Mouse (Mus musculus): Measurements from ENCODE around the gene Uqcc1. TPM values are rescaled to one million over a fixed set of nuclear protein-coding genes. Genes with fewer than 3 reads are reported as not detected.

The Uqcc1 gene
- total and polyA plus RNA-seq, 3 experiments: 35.3 to 55.2 (median 49.8) TPM

- Histone ChIP-seq H3K4me1 (ENCODE audit: control insufficient read depth in 1 of 2, insufficient read depth in 2 of 2) (peaks cover 0 to 9% of the 10 kb centered on the region in 2 experiments; a peak in 2 of 4 replicates), H3K4me2 (ENCODE audit: insufficient read depth, low read depth, poor library complexity, severe bottlenecking) (no peak overlapping the region), H3K36me3 (replicated peaks in 1 of 2; ENCODE audit: control insufficient read depth in 1 of 2, insufficient read depth in 1 of 2, low read length in 1 of 2) (no peaks in the 10 kb centered on the region), H3K9me3 (replicated peaks; ENCODE audit: low read length) (no peaks in the 10 kb centered on the region), H3K27ac (ENCODE audit: insufficient read depth, low read depth) (no peak overlapping the region), H3K9ac (ENCODE audit: insufficient read depth, low read depth) (no peak overlapping the region), H3K79me2 (replicated peaks; ENCODE audit: control insufficient read depth, extremely low read depth, insufficient read depth, poor library complexity, severe bottlenecking) (no peaks in the 10 kb centered on the region), H3K4me3 (replicated peaks in 1 of 3; ENCODE audit: low read depth in 2 of 3, low read length in 2 of 3, poor library complexity in 1 of 3) (no peak overlapping the region), H3K27me3 (replicated peaks) (peaks cover 32% of the 10 kb centered on the region)
- dilution Hi-C loops (cut with MboI; ENCODE audit: extremely low pct_ligation_motif_present, extremely low pct_unique_long_range_greater_than_20kb, low sequenced_read_pairs): no loop called here
- no peak for DNase-seq (ENCODE audit: extremely low read depth)
- in situ Hi-C loops (cut with MboI; ENCODE audit: low pct_ligation_motif_present, low pct_unique_long_range_greater_than_20kb, low sequenced_read_pairs): no loop called here
- TF ChIP-seq JUN (IDR thresholded peaks at IDR 0.05; ENCODE audit: insufficient read depth, low read depth, low read length) (no peak), MAFK (IDR thresholded peaks at IDR 0.05; ENCODE audit: insufficient replicate concordance, low read length) (no peak), SMC3 (IDR thresholded peaks at IDR 0.05; ENCODE audit: low read depth, low read length) (no peak), USF2 (conservative IDR thresholded peaks at IDR 0.05; ENCODE audit: low read depth, low read length) (no peak), ZMIZ1 (IDR thresholded peaks at IDR 0.05; ENCODE audit: low read depth, low read length) (no peak), MYC (IDR thresholded peaks at IDR 0.05; ENCODE audit: low read depth, low read length) (no peak), ZKSCAN1 (IDR thresholded peaks at IDR 0.05; ENCODE audit: borderline replicate concordance, low read depth, low read length) (no peak)
Observed at GRCm38 (mm10) chr2:155809620-155810019, 120.5 kb downstream of the Uqcc1 start.

DNA sequence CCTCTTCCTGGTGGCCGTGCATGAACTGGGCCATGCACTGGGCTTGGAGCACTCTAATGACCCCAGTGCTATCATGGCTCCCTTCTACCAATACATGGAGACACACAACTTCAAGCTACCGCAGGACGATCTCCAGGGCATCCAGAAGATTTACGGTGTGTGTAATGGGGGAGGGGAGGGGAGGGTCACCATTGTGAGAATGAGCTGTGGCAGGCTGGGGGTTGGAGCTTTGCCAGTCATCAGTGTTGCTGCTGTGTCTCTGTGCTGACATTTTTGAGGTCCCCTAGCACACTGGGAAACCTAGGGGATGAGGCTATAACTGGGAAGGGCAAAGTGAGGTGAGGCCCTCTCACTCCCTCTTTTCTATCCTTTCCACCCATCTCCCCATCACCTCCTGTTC is 122.7 kb downstream of the Uqcc1 start:
- Histone ChIP-seq H3K4me2 (ENCODE audit: insufficient read depth, low read depth, poor library complexity, severe bottlenecking) (no peak overlapping the region), H3K36me3 (replicated peaks in 1 of 2; ENCODE audit: control insufficient read depth in 1 of 2, insufficient read depth in 1 of 2, low read length in 1 of 2) (no peaks in the 10 kb centered on the region), H3K9me3 (replicated peaks; ENCODE audit: low read length) (no peaks in the 10 kb centered on the region), H3K9ac (ENCODE audit: insufficient read depth, low read depth) (no peak overlapping the region), H3K79me2 (replicated peaks; ENCODE audit: control insufficient read depth, extremely low read depth, insufficient read depth, poor library complexity, severe bottlenecking) (no peaks in the 10 kb centered on the region), H3K4me1 (ENCODE audit: control insufficient read depth in 1 of 2, insufficient read depth in 2 of 2) (peaks cover 0 to 9% of the 10 kb centered on the region in 2 experiments; a peak in 2 of 4 replicates), H3K27ac (ENCODE audit: insufficient read depth, low read depth) (no peak overlapping the region), H3K4me3 (replicated peaks in 1 of 3; ENCODE audit: low read depth in 2 of 3, low read length in 2 of 3, poor library complexity in 1 of 3) (no peak overlapping the region), H3K27me3 (replicated peaks) (peaks cover 41% of the 10 kb centered on the region)
- in situ Hi-C loops (cut with MboI; ENCODE audit: low pct_ligation_motif_present, low pct_unique_long_range_greater_than_20kb, low sequenced_read_pairs) (no loop called here), dilution Hi-C loops (cut with MboI; ENCODE audit: extremely low pct_ligation_motif_present, extremely low pct_unique_long_range_greater_than_20kb, low sequenced_read_pairs) (no loop called here)
- TF ChIP-seq JUND (conservative IDR thresholded peaks at IDR 0.05; ENCODE audit: low read depth, low read length): no peak
- TF ChIP-seq POLR2A (IDR thresholded peaks at IDR 0.05; ENCODE audit: low read depth, low read length): no peak
- TF ChIP-seq ZC3H11A (IDR thresholded peaks at IDR 0.05; ENCODE audit: low read depth, low read length): no peak
- TF ChIP-seq MEF2A (IDR thresholded peaks at IDR 0.05; ENCODE audit: borderline replicate concordance, low read depth, low read length): no peak
- DNase-seq (ENCODE audit: extremely low read depth): no peak

- no peak overlapping the region for H3K4me2 ChIP-seq (ENCODE audit: insufficient read depth, low read depth, poor library complexity, severe bottlenecking)
- DNase-seq (ENCODE audit: extremely low read depth): no peak
- H3K27ac ChIP-seq (ENCODE audit: insufficient read depth, low read depth): no peak overlapping the region
- in situ Hi-C loops (cut with MboI; ENCODE audit: low pct_ligation_motif_present, low pct_unique_long_range_greater_than_20kb, low sequenced_read_pairs): no loop called here
- dilution Hi-C loops (cut with MboI; ENCODE audit: extremely low pct_ligation_motif_present, extremely low pct_unique_long_range_greater_than_20kb, low sequenced_read_pairs): no loop called here
- H3K4me1 ChIP-seq (ENCODE audit: control insufficient read depth in 1 of 2, insufficient read depth in 2 of 2): peaks cover 0 to under 1% of the 10 kb centered on the region in 2 experiments; a peak in 1 of 4 replicates
- H3K36me3 ChIP-seq (replicated peaks in 1 of 2; ENCODE audit: control insufficient read depth in 1 of 2, insufficient read depth in 1 of 2, low read length in 1 of 2): no peaks in the 10 kb centered on the region
- peaks cover 46% of the 10 kb centered on the region for H3K27me3 ChIP-seq (replicated peaks)
- H3K4me3 ChIP-seq (replicated peaks in 1 of 3; ENCODE audit: low read depth in 2 of 3, low read length in 2 of 3, poor library complexity in 1 of 3): no peak overlapping the region
- H3K9me3 ChIP-seq (replicated peaks; ENCODE audit: low read length): no peaks in the 10 kb centered on the region
- TF ChIP-seq E2F4 (IDR thresholded peaks at IDR 0.05; ENCODE audit: insufficient replicate concordance, low read depth, low read length) (no peak), JUN (IDR thresholded peaks at IDR 0.05; ENCODE audit: insufficient read depth, low read depth, low read length) (no peak), IRF4 (IDR thresholded peaks at IDR 0.05; ENCODE audit: low read depth, low read length) (no peak), JUND (conservative IDR thresholded peaks at IDR 0.05; ENCODE audit: low read depth, low read length) (no peak), BHLHE40 (IDR thresholded peaks at IDR 0.05; ENCODE audit: low read depth, low read length) (no peak), TBP (conservative IDR thresholded peaks at IDR 0.05; ENCODE audit: low read depth, low read length) (no peak), NELFE (IDR thresholded peaks at IDR 0.05; ENCODE audit: low read depth, low read length) (no peak), EP300 (IDR thresholded peaks at IDR 0.05; ENCODE audit: low read length) (no peak), POLR2AphosphoS2 (IDR thresholded peaks at IDR 0.05; ENCODE audit: low read depth, low read length) (no peak), ELF1 (IDR thresholded peaks at IDR 0.05; ENCODE audit: low read depth, low read length) (no peak), CHD1 (IDR thresholded peaks at IDR 0.05; ENCODE audit: low read depth, low read length) (no peak), SMC3 (IDR thresholded peaks at IDR 0.05; ENCODE audit: low read depth, low read length) (no peak), MAX (IDR thresholded peaks at IDR 0.05; ENCODE audit: low read length) (no peak), RAD21 (IDR thresholded peaks at IDR 0.05; ENCODE audit: low read depth, low read length) (no peak), ZMIZ1 (IDR thresholded peaks at IDR 0.05; ENCODE audit: low read depth, low read length) (no peak), CHD2 (IDR thresholded peaks at IDR 0.05; ENCODE audit: low read length) (no peak), MXI1 (IDR thresholded peaks at IDR 0.05; ENCODE audit: low read depth, low read length) (no peak), ZKSCAN1 (IDR thresholded peaks at IDR 0.05; ENCODE audit: borderline replicate concordance, low read depth, low read length) (no peak), ETS1 (conservative IDR thresholded peaks at IDR 0.05; ENCODE audit: low read depth, low read length) (no peak), USF2 (conservative IDR thresholded peaks at IDR 0.05; ENCODE audit: low read depth, low read length) (no peak)
- H3K79me2 ChIP-seq (replicated peaks; ENCODE audit: control insufficient read depth, extremely low read depth, insufficient read depth, poor library complexity, severe bottlenecking): no peaks in the 10 kb centered on the region
- H3K9ac ChIP-seq (ENCODE audit: insufficient read depth, low read depth): no peak overlapping the region
Observed at GRCm38 (mm10) chr2:155806548-155806947, 123.6 kb downstream of the Uqcc1 start.

Data from CH12.LX (cell line).